Mouse (Mus musculus) cerebellum, adult 2 months (tissue): ENCODE measurements around the gene Fstl1.

ENCODE experiments used
- CTCF ChIP-seq: fragments of 200-500 bp; IDR thresholded peaks from 2 replicates; pipeline ENCODE4 v1.5.1; 2011; ENCODE audit warnings: low read depth, mild to moderate bottlenecking, control low read depth, low read length, moderate library complexity, borderline replicate concordance; ENCODE audit not compliant: insufficient read depth
- POLR2A ChIP-seq: fragments of 200-500 bp; IDR thresholded peaks from 2 replicates; pipeline ENCODE4 v1.6.1; 2011; ENCODE audit warnings: low read length, control low read depth, borderline replicate concordance; ENCODE audit not compliant: insufficient read depth

GRCm38 (mm10) chr16:37779651-37780280 is 3.1 kb downstream of the Fstl1 start:
- TF ChIP-seq CTCF (no peak), POLR2A (no peak)
